Mouse (Mus musculus) midbrain, embryonic 14.5 days (tissue): ENCODE measurements around the gene Cdhr2. TPM values are rescaled to one million over a fixed set of nuclear protein-coding genes. Genes with fewer than 3 reads are reported as not detected.
A peak's percentile ranks its signal among the peaks of the same experiment; 100 is the strongest.

Experiments
- ATAC-seq: fragments of 200-750 bp; cut with Nextera tagmentation; 2 replicates; pipeline ENCODE4 v1.8.0; 2017; ENCODE audit warnings: moderate number of reproducible peaks, moderate library complexity; ENCODE audit not compliant: low FRiP score, low TSS enrichment
- DNase-seq: peaks from one replicate; pipeline ENCODE4 v3.0.0-alpha.2; 2015
- H3K27ac ChIP-seq: fragments of 300-500 bp; sonication (generic); replicated peaks from 2 replicates; pipeline ENCODE4 v1.5.1; 2014; ENCODE audit warnings: mild to moderate bottlenecking, low read depth, low read length, moderate library complexity
- H3K27me3 ChIP-seq: fragments of 300-500 bp; sonication (generic); 2 replicates; pipeline ENCODE4 v1.6.1; 2014; ENCODE audit warnings: low read length, control low read depth, mixed read lengths; ENCODE audit not compliant: control insufficient read depth, insufficient read depth
- H3K36me3 ChIP-seq: fragments of 300-500 bp; sonication (generic); 2 replicates; pipeline ENCODE4 v1.6.1; 2014; ENCODE audit warnings: low read length, control low read depth; ENCODE audit not compliant: control insufficient read depth, insufficient read depth
- H3K4me1 ChIP-seq: fragments of 300-500 bp; sonication (generic); 2 replicates; pipeline ENCODE4 v1.6.1; 2014; ENCODE audit warnings: mild to moderate bottlenecking, antibody characterized with exemption, low read length, control low read depth; ENCODE audit not compliant: control insufficient read depth, insufficient read depth
- H3K4me2 ChIP-seq: fragments of 300-500 bp; sonication (generic); 2 replicates; pipeline ENCODE4 v1.6.1; 2014; ENCODE audit warnings: mild to moderate bottlenecking, low read length, moderate library complexity
- H3K4me3 ChIP-seq: fragments of 300-500 bp; sonication (generic); replicated peaks from 2 replicates; pipeline ENCODE4 v1.5.1; 2014; ENCODE audit warnings: low read depth, low read length
- H3K9ac ChIP-seq: fragments of 300-500 bp; sonication (generic); replicated peaks from 2 replicates; pipeline ENCODE4 v1.6.1; 2014; ENCODE audit warnings: mild to moderate bottlenecking, low read length, moderate library complexity
- H3K9me3 ChIP-seq: fragments of 300-500 bp; sonication (generic); 2 replicates; pipeline ENCODE4 v1.6.1; 2016; ENCODE audit warnings: low read length, control low read depth, mixed read lengths; ENCODE audit not compliant: control insufficient read depth
- WGBS: fragments of 180-500 bp; shearing (Covaris S2); extraction: QIAGEN DNeasy Blood & Tissue Kit; methylation state at CpG from one replicate; pipeline ENCODE4 v1.1.7; 2014; 5-methylcytosine and 5-hydroxymethylcytosine counted together
- polyA plus RNA-seq: library from polyadenylated mRNA; unstranded; fragments of >200 nt; fragmentation: Nextera tagmentation; extraction: Ambion mirVana; gene quantifications from 2 replicates; pipeline ENCODE4 v1.2.1, GENCODE M21; 2014

Gene Cdhr2
- polyA plus RNA-seq, 1 experiment from 2014 or later, result 0.22 TPM

DNA sequence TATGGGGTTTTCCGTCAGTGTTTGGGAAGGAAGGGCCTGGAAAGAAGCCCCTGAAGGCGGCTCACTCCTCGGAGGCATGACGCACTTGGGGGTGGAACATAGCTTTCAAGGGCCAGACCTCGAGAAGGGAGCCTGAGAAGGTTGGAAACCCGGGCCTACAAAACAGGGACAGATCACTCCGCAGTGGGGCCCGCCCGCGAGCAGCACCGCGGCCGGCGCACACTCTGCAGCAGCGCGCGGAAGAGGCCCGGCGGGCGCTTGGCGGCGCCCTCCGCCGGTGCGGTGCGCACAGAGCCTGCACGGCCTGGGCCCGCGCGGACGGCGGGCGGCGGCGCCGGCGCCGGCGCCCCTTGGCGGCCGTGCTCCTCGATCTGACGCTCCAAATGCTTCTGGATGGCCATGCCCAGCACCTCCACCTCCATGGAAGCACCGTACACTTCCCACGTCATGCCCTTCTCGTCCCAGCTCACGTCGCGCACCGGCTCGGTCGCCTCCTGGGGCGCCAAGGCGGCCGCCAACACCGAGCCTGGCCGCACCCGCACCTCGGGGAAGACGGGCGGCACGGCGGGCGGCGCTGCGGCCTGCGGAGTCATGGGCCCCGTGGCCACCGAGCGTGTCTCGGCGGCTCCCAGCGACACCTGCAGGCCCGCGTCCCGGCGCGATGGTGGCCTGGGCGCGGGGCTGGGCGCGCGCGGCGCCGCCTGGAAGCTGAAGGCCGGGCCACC lies 36.4 kb downstream of the Cdhr2 start:
- 0 out of 2 replicates have a peak, but pooled peaks have one; percentile 47 for ATAC-seq
- peaks cover 18% of the 10 kb centered on the region; the same call in 1 of the 2 replicates for H3K27me3 ChIP-seq

DNA sequence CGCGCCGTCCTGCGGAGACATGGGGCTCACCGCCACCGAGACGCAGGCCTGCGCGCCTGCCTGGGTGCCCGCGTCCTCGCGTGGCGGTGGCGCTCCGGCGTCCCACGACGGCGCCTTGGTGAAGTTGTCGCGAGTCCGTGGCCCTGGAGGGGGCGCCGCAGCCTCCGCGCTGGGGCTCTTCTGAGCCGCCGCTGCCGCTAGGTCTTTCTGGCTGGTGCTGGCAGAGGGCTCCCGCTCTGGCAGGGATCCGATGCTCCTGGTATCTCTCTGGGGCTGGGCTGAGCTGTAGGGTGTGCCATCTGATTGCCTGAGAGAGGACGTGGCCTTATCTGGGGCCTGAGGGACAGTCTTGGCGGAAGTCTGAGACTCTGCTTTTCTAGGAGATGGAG lies 36.9 kb downstream of the Cdhr2 start:
- Histone ChIP-seq H3K36me3 (peaks cover 79% of the 10 kb centered on the region), H3K9me3 (no peaks in the 10 kb centered on the region), H3K4me2 (peak overlapping the region; percentile 39), H3K9ac (no peak overlapping the region; the same call in 1 of the 2 replicates), H3K4me3 (peak overlapping the region; percentile 10; the same call in 1 of the 2 replicates), H3K4me1 (peaks cover 10% of the 10 kb centered on the region; the same call in 1 of the 2 replicates), H3K27ac (no peak overlapping the region), H3K27me3 (peaks cover 18% of the 10 kb centered on the region; the same call in 1 of the 2 replicates)
- 3% methylated on average over 34 of the region's 34 CpGs for WGBS
- DNase-seq (no peak), ATAC-seq (no peak)

More for the DNA sequence above, 36.4 kb downstream of the Cdhr2 start:
- H3K4me3 ChIP-seq, result peak overlapping the region; percentile 10; the same call in 1 of the 2 replicates
- H3K9me3 ChIP-seq, result no peaks in the 10 kb centered on the region
- 0 out of 2 replicates have a peak overlapping the region, but pooled peaks have one; percentile 23 for H3K9ac ChIP-seq
- no peak overlapping the region for H3K27ac ChIP-seq
- peak overlapping the region; percentile 39 for H3K4me2 ChIP-seq
- peaks cover 10% of the 10 kb centered on the region; the same call in 1 of the 2 replicates for H3K4me1 ChIP-seq
- DNase-seq, result peak; percentile 62
- H3K36me3 ChIP-seq, result peaks cover 75% of the 10 kb centered on the region
- 4% methylated on average over 86 of the region's 87 CpGs for whole genome bisulfite sequencing

GRCm38 (mm10) chr13:54746110-54746509 lies 44.8 kb downstream of the Cdhr2 start:
- peaks cover 38% of the 10 kb centered on the region for H3K4me1 ChIP-seq
- no peak overlapping the region; the same call in 1 of the 2 replicates for H3K4me3 ChIP-seq
- no peak for DNase-seq
- H3K9me3 ChIP-seq, result no peaks in the 10 kb centered on the region
- H3K27ac ChIP-seq, result no peak overlapping the region
- no peak for ATAC-seq
- peaks cover 21% of the 10 kb centered on the region for H3K36me3 ChIP-seq
- H3K9ac ChIP-seq, result no peak overlapping the region
- H3K4me2 ChIP-seq, result peak overlapping the region; percentile 77
- 0 out of 2 replicates have a peak, but pooled peaks cover 1% of the 10 kb centered on the region for H3K27me3 ChIP-seq
- WGBS, result 40% methylated on average over 6 of the region's 6 CpGs

- Histone ChIP-seq H3K27me3 (0 out of 2 replicates have a peak, but pooled peaks cover 8% of the 10 kb centered on the region), H3K4me2 (peak overlapping the region; percentile 77), H3K4me3 (peak overlapping the region; percentile 61; the same call in 1 of the 2 replicates), H3K9ac (no peak overlapping the region), H3K9me3 (no peaks in the 10 kb centered on the region), H3K27ac (no peak overlapping the region), H3K4me1 (peaks cover 38% of the 10 kb centered on the region), H3K36me3 (peaks cover 13% of the 10 kb centered on the region)
- peak; percentile 21 for DNase-seq
- WGBS, result 33% methylated on average over 10 of the region's 10 CpGs
- no peak for ATAC-seq
These were observed 45.6 kb downstream of the Cdhr2 start for GRCm38 (mm10) chr13:54746896-54747295.

- H3K36me3 ChIP-seq, result peaks cover 9% of the 10 kb centered on the region; the same call in 1 of the 2 replicates
- H3K27ac ChIP-seq, result peak overlapping the region; percentile 94
- ATAC-seq (no peak), DNase-seq (no peak)
- H3K9me3 ChIP-seq, result no peaks in the 10 kb centered on the region
- H3K27me3 ChIP-seq, result 0 out of 2 replicates have a peak, but pooled peaks cover 8% of the 10 kb centered on the region
- peaks cover 40% of the 10 kb centered on the region for H3K4me1 ChIP-seq
- peak overlapping the region; percentile 61 for H3K4me3 ChIP-seq
- peak overlapping the region; percentile 88 for H3K9ac ChIP-seq
- WGBS, result 83% methylated on average over 8 of the region's 8 CpGs
- peak overlapping the region; percentile 77 for H3K4me2 ChIP-seq
These were observed 46.9 kb downstream of the Cdhr2 start for GRCm38 (mm10) chr13:54748190-54748589.

DNA sequence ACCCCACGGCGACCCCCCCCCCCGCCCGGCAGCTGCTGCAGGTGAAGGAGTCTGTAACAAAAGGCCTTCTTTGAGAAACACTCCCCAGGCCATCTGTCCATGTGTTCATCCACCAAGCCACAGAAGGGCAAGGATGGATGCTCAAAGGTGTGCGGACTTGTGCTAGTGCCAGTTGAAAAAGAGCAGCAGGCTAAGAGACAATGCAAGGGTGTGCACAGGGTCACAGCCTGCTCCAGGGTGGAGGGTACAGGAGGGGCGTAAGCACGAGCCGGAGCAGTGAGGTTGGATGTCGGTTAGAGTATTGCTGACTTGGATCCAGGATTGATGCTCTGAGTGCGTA lies 47.4 kb downstream of the Cdhr2 start:
- peaks cover 41% of the 10 kb centered on the region for H3K4me1 ChIP-seq
- ATAC-seq (peak; percentile 28), DNase-seq (no peak)
- peaks cover 9% of the 10 kb centered on the region; the same call in 1 of the 2 replicates for H3K36me3 ChIP-seq
- no peaks in the 10 kb centered on the region for H3K9me3 ChIP-seq
- WGBS, result 31% methylated on average over 10 of the region's 10 CpGs
- H3K9ac ChIP-seq, result peak overlapping the region; percentile 88
- peak overlapping the region; percentile 94 for H3K27ac ChIP-seq
- H3K4me3 ChIP-seq, result peak overlapping the region; percentile 61
- H3K4me2 ChIP-seq, result peak overlapping the region; percentile 77
- H3K27me3 ChIP-seq, result 0 out of 2 replicates have a peak, but pooled peaks cover 8% of the 10 kb centered on the region

DNA sequence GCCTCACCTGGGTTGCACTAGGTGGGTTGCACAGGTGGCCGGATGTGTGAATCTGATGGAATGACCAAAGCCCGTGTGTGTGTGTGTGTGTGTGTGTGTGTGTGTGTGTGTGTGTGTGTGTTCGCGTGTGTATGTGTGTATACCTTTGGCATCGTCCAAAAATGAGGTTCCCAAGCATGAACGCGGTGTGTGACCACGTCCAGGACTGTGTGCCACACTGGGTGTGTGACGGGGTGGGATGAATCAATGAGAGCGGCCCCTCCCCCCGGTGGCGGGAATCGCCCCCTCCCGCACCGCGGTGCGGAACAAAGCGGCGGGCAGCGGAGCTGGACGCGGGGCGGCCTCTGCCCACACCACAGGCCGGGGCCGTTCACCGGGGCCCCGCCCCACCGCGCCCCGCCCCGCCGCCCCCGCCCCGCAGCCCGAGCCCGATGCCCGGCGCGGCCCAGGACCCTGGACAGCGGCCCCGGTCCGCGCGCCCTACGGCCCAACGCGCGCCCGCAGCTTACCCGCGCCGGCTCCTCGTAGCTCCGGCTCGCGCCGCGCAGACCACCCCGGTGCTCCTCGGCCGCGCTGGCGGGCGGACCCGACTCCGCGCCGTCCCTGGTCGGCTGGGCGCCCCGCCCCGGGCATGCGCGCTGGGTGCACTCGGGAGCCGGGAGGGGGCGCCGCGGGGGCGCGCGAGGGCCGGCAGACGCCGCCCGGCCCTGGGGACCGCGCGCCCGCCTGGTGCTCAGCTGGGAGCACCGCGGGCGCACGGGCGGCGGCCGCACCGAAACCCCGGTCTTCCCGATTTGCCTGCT lies 48.0 kb downstream of the Cdhr2 start:
- Histone ChIP-seq H3K4me2 (peak overlapping the region; percentile 77), H3K36me3 (peaks cover 6% of the 10 kb centered on the region; the same call in 1 of the 2 replicates), H3K27me3 (0 out of 2 replicates have a peak, but pooled peaks cover 8% of the 10 kb centered on the region), H3K9ac (peak overlapping the region; percentile 88), H3K4me3 (peak overlapping the region; percentile 61), H3K4me1 (peaks cover 43% of the 10 kb centered on the region), H3K9me3 (no peaks in the 10 kb centered on the region), H3K27ac (peak overlapping the region; percentile 94)
- peak; percentile 86 for ATAC-seq
- DNase-seq, result peak; percentile 94
- 2% methylated on average over 68 of the region's 100 CpGs for WGBS

- Histone ChIP-seq H3K9ac (peak within 1 kb of the TSS; percentile 88), H3K4me2 (peak within 1 kb of the TSS; percentile 77), H3K36me3 (no peaks in the 10 kb centered on the region), H3K27me3 (0 out of 2 replicates have a peak, but pooled peaks cover 8% of the 10 kb centered on the region), H3K27ac (peak within 1 kb of the TSS; percentile 94), H3K9me3 (no peaks in the 10 kb centered on the region), H3K4me1 (peaks cover 45% of the 10 kb centered on the region), H3K4me3 (peak within 1 kb of the TSS; percentile 61)
- DNase-seq (no peak), ATAC-seq (peak; percentile 67)
- WGBS, result 2% methylated on average over 29 of the region's 29 CpGs
These were observed 48.7 kb downstream of the Cdhr2 start, which contains the start of gene Gprin1 for GRCm38 (mm10) chr13:54749864-54750411. Gprin1 (minus strand) TSS chr13:54749874.
